ENCODE assay signal across 27 mouse cellular contexts in genomic region chr9:87034831-87035580, GRCm38 (mm10). TPM values are rescaled to one million over a fixed set of nuclear protein-coding genes. Genes with fewer than 3 reads are reported as not detected.
DNase-seq lines count a peak whose midpoint lies in the region; ATAC-seq and TF ChIP-seq lines count a peak whose summit lies in the region.
"Had no signal": no experiment of that assay in that cellular context is flagged by ENCODE, and none has a peak within 500 bp of the region (broad histone marks: within the 10 kb centered on the region; RNA-seq: fewer than 3 reads in every experiment).

No protein-coding gene starts in this region.

- peak; percentile 7 for DNase-seq in kidney, postnatal 0 days (ENCODE audit: low spot score)
- DNase-seq in kidney, adult 8-10 months, result no peak
- DNase-seq in limb, embryonic 11.5 days (ENCODE audit: low spot score), result peak; percentile 39
- no peak for DNase-seq in thymus, postnatal 0 days (ENCODE audit: low spot score)
- DNase-seq: adrenal gland, postnatal 10 days; cerebellum, adult 18-20 months; cerebellum, postnatal 25 days; gastrocnemius, postnatal 14 days; heart, adult 18-20 months; heart, postnatal 14 days; kidney, adult 11 months; kidney, postnatal 14 days; lung, adult 18-20 months; lung, postnatal 10 days had no signal

- H3K4me2 ChIP-seq in kidney, postnatal 0 days (ENCODE audit: low read length), result no peak overlapping the region
- H3K4me2 ChIP-seq in embryonic facial prominence, embryonic 12.5 days (replicated peaks), result no peak overlapping the region
- no peak overlapping the region for H3K4me2 ChIP-seq in limb, embryonic 11.5 days (ENCODE audit: low read depth, severe bottlenecking)
- H3K4me2 ChIP-seq in midbrain, embryonic 16.5 days (ENCODE audit: low read length), result no peak overlapping the region
- H3K4me2 ChIP-seq: heart, embryonic 13.5 days; hindbrain, embryonic 12.5 days; liver, embryonic 12.5 days; midbrain, embryonic 12.5 days had no signal

- H3K27ac ChIP-seq in kidney, postnatal 0 days, result no peak overlapping the region
- H3K27ac ChIP-seq in embryonic facial prominence, embryonic 12.5 days, result peak overlapping the region; percentile 63
- H3K27ac ChIP-seq in limb, embryonic 11.5 days (replicated peaks; ENCODE audit: low read depth, low read length), result no peak overlapping the region; the same call in 1 of the 2 replicates
- H3K27ac ChIP-seq in midbrain, embryonic 16.5 days (ENCODE audit: low read length), result no peak overlapping the region
- H3K27ac ChIP-seq: forebrain, embryonic 10.5 days; heart, embryonic 13.5 days; hindbrain, embryonic 12.5 days; left cerebral cortex, adult 2 months; liver, embryonic 12.5 days; midbrain, embryonic 12.5 days; stomach, postnatal 0 days had no signal

- H3K27me3 ChIP-seq in kidney, postnatal 0 days (ENCODE audit: insufficient read depth, low read length), result no peaks in the 10 kb centered on the region
- H3K27me3 ChIP-seq in embryonic facial prominence, embryonic 12.5 days, result no peaks in the 10 kb centered on the region
- no peaks in the 10 kb centered on the region for H3K27me3 ChIP-seq in limb, embryonic 11.5 days (ENCODE audit: control insufficient read depth, insufficient read depth, low read length)
- no peaks in the 10 kb centered on the region for H3K27me3 ChIP-seq in midbrain, embryonic 16.5 days (ENCODE audit: control insufficient read depth, insufficient read depth, low read depth, low read length)
- H3K27me3 ChIP-seq: heart, embryonic 13.5 days; hindbrain, embryonic 12.5 days; liver, embryonic 12.5 days; midbrain, embryonic 12.5 days had no signal

- no peaks in the 10 kb centered on the region for H3K4me1 ChIP-seq in kidney, postnatal 0 days (replicated peaks; ENCODE audit: insufficient read depth, low read length)
- H3K4me1 ChIP-seq in embryonic facial prominence, embryonic 12.5 days, result peaks cover 9% of the 10 kb centered on the region
- peaks cover 7% of the 10 kb centered on the region; the same call in 1 of the 2 replicates for H3K4me1 ChIP-seq in limb, embryonic 11.5 days (ENCODE audit: control insufficient read depth, insufficient read depth, low read length)
- no peaks in the 10 kb centered on the region for H3K4me1 ChIP-seq in midbrain, embryonic 16.5 days (ENCODE audit: control insufficient read depth, insufficient read depth, low read length)
- H3K4me1 ChIP-seq: forebrain, embryonic 10.5 days; hindbrain, embryonic 12.5 days; liver, embryonic 12.5 days; midbrain, embryonic 12.5 days had no signal

- H3K36me3 ChIP-seq in kidney, postnatal 0 days (ENCODE audit: insufficient read depth, low read length), result no peaks in the 10 kb centered on the region; the same call in 1 of the 2 replicates
- H3K36me3 ChIP-seq in embryonic facial prominence, embryonic 12.5 days, result no peaks in the 10 kb centered on the region
- H3K36me3 ChIP-seq in limb, embryonic 11.5 days (ENCODE audit: control insufficient read depth, insufficient read depth, low read length), result no peaks in the 10 kb centered on the region
- no peaks in the 10 kb centered on the region for H3K36me3 ChIP-seq in midbrain, embryonic 16.5 days (ENCODE audit: control insufficient read depth, insufficient read depth, low read length)

- H3K9ac ChIP-seq in kidney, postnatal 0 days (ENCODE audit: low read depth, low read length), result no peak overlapping the region
- peak overlapping the region; percentile 10; the same call in 1 of the 2 replicates for H3K9ac ChIP-seq in embryonic facial prominence, embryonic 12.5 days
- no peak overlapping the region for H3K9ac ChIP-seq in limb, embryonic 11.5 days (ENCODE audit: low read length)
- H3K9ac ChIP-seq in midbrain, embryonic 16.5 days (ENCODE audit: low read depth, low read length), result no peak overlapping the region
- H3K9ac ChIP-seq: heart, embryonic 13.5 days; hindbrain, embryonic 12.5 days; liver, embryonic 12.5 days; midbrain, embryonic 12.5 days had no signal

- H3K4me3 ChIP-seq in kidney, postnatal 0 days (replicated peaks; ENCODE audit: low read depth, low read length), result no peak overlapping the region
- no peak overlapping the region for H3K4me3 ChIP-seq in embryonic facial prominence, embryonic 12.5 days
- no peak overlapping the region for H3K4me3 ChIP-seq in limb, embryonic 11.5 days (ENCODE audit: low read depth, low read length)
- H3K4me3 ChIP-seq in midbrain, embryonic 16.5 days (ENCODE audit: low read depth, low read length), result no peak overlapping the region
- H3K4me3 ChIP-seq: forebrain, embryonic 10.5 days; heart, embryonic 13.5 days; hindbrain, embryonic 12.5 days; left cerebral cortex, adult 2 months; liver, embryonic 12.5 days; midbrain, embryonic 12.5 days had no signal

- H3K9me3 ChIP-seq in kidney, postnatal 0 days (replicated peaks; ENCODE audit: low read length), result no peaks in the 10 kb centered on the region
- no peaks in the 10 kb centered on the region for H3K9me3 ChIP-seq in embryonic facial prominence, embryonic 12.5 days
- H3K9me3 ChIP-seq in limb, embryonic 11.5 days (ENCODE audit: control insufficient read depth, low read length), result no peaks in the 10 kb centered on the region
- no peaks in the 10 kb centered on the region for H3K9me3 ChIP-seq in midbrain, embryonic 16.5 days (replicated peaks; ENCODE audit: control insufficient read depth, low read length, poor library complexity, severe bottlenecking)
- H3K9me3 ChIP-seq: forebrain, embryonic 10.5 days; heart, embryonic 13.5 days; hindbrain, embryonic 12.5 days; liver, embryonic 12.5 days; midbrain, embryonic 12.5 days had no signal

- no peak for ATAC-seq in kidney, postnatal 0 days (replicated peaks; ENCODE audit: low FRiP score, low read depth)
- ATAC-seq in embryonic facial prominence, embryonic 12.5 days (ENCODE audit: insufficient number of reproducible peaks, insufficient read depth, low FRiP score, low TSS enrichment), result no peak
- ATAC-seq in limb, embryonic 11.5 days (ENCODE audit: insufficient number of reproducible peaks, low FRiP score, low TSS enrichment, low read depth), result peak; percentile 73; the same call in 1 of the 2 replicates
- ATAC-seq in midbrain, embryonic 16.5 days, result no peak
- ATAC-seq in megakaryocyte progenitor cell, adult 5-6 weeks (replicated peaks; ENCODE audit: poor library complexity), result no peak
- ATAC-seq: forebrain, embryonic 16.5 days; liver, embryonic 12.5 days had no signal

- no peak for TF ChIP-seq CTCF in kidney, postnatal 0 days (IDR thresholded peaks at IDR 0.05; ENCODE audit: low read depth)

- WGBS in kidney, postnatal 0 days, result 40% methylated on average over 2 of the region's 2 CpGs
- WGBS in embryonic facial prominence, embryonic 12.5 days, result 21% methylated on average over 2 of the region's 2 CpGs
- 11% methylated on average over 2 of the region's 2 CpGs for WGBS in limb, embryonic 11.5 days
- 85% methylated on average over 2 of the region's 2 CpGs for WGBS in midbrain, embryonic 16.5 days

RNA-seq across cellular contexts. Expression of gene Cyb5r4, which starts 13.2 kb away (rescaled TPM):
- polyA plus RNA-seq in kidney, postnatal 0 days (2015; fragmentation: Nextera tagmentation; extraction: Ambion mirVana), result 79.2 and 79.3 TPM in 2 replicates
- 54.6 and 58.3 TPM in 2 replicates for polyA plus RNA-seq in embryonic facial prominence, embryonic 12.5 days (2016; fragmentation: Nextera tagmentation; extraction: Ambion mirVana)
- polyA plus RNA-seq in limb, embryonic 11.5 days (2014; fragmentation: Nextera tagmentation; extraction: Ambion mirVana), result 63.4 and 64.6 TPM in 2 replicates
- 56.8 and 61.3 TPM in 2 replicates for polyA plus RNA-seq in midbrain, embryonic 16.5 days (2015; fragmentation: Nextera tagmentation; extraction: Ambion mirVana)
- 63.4 and 65.5 TPM in 2 replicates for polyA plus RNA-seq in thymus, postnatal 0 days (2015; fragmentation: Nextera tagmentation; extraction: Ambion mirVana)
- total RNA-seq in megakaryocyte progenitor cell, adult 5-6 weeks (2015), result 126 and 136 TPM in 2 replicates
- total RNA-seq in megakaryocyte progenitor cell, adult 5-6 weeks (2017), result 101 and 124 TPM in 2 replicates

RNA-seq across cellular contexts. Expression of gene Ripply2, which starts 19.7 kb away (rescaled TPM):
- polyA plus RNA-seq in kidney, postnatal 0 days (2015; fragmentation: Nextera tagmentation; extraction: Ambion mirVana), result 6.5 and 7.2 TPM in 2 replicates
- not detected in 2 replicates for polyA plus RNA-seq in embryonic facial prominence, embryonic 12.5 days (2016; fragmentation: Nextera tagmentation; extraction: Ambion mirVana)
- polyA plus RNA-seq in limb, embryonic 11.5 days (2014; fragmentation: Nextera tagmentation; extraction: Ambion mirVana), result not detected in 2 replicates
- polyA plus RNA-seq in midbrain, embryonic 16.5 days (2015; fragmentation: Nextera tagmentation; extraction: Ambion mirVana), result 9.3 and 9.4 TPM in 2 replicates
- 1.1 TPM in 1 of 2 replicates, not detected in the other for polyA plus RNA-seq in thymus, postnatal 0 days (2015; fragmentation: Nextera tagmentation; extraction: Ambion mirVana)
- total RNA-seq in megakaryocyte progenitor cell, adult 5-6 weeks (2015), result not detected in 2 replicates
- total RNA-seq in megakaryocyte progenitor cell, adult 5-6 weeks (2017), result not detected in 2 replicates
- total RNA-seq: gastrocnemius, postnatal 14 days; heart, adult 18-20 months; heart, postnatal 14 days; monocyte, adult 5-6 weeks had no signal
- polyA plus RNA-seq: liver, embryonic 12.5 days; small intestine, adult 2 months had no signal

Comparison
In these comparisons a context has a peak if more than half of its experiments do, and no peak if none do; other contexts are left out.
1. DNase-seq: peak in kidney, postnatal 0 days (single experiment) and limb, embryonic 11.5 days (single experiment); none in kidney, adult 8-10 months (0 of 2) and thymus, postnatal 0 days (single experiment).